Mouse (Mus musculus): Measurements from ENCODE around the gene Pip5k1b. TPM values are rescaled to one million over a fixed set of nuclear protein-coding genes. Genes with fewer than 3 reads are reported as not detected.

The Pip5k1b gene
- polyA plus RNA-seq (2015; fragmentation: Nextera tagmentation; extraction: Ambion mirVana): 8.3 and 10.2 TPM in 2 replicates

DNA sequence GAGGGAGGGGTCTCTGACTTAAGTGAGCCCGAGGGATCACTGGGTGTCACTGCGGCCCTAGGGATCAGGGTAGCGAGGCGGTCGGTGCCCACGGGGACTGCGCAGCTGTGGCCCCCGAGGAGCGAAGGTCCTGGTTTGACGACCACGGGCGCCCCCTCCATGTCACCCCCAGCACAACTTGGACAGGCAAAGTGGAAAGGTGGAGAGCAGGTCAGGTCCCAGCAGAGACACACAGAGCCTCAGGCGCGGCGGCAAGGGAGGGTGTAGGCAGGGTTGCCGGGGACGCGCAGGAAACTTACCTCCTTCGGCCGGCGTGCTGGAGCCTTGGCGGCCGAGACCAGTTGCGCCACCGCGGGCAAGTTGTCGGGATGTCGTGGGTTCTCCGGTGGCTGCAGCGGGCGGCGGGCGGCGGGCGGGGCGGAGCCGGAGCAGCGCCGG is at the start of gene Pip5k1b:
TSS of gene Pip5k1b (minus strand) at position 407 of the 438 bp plus-strand sequence.

DNA sequence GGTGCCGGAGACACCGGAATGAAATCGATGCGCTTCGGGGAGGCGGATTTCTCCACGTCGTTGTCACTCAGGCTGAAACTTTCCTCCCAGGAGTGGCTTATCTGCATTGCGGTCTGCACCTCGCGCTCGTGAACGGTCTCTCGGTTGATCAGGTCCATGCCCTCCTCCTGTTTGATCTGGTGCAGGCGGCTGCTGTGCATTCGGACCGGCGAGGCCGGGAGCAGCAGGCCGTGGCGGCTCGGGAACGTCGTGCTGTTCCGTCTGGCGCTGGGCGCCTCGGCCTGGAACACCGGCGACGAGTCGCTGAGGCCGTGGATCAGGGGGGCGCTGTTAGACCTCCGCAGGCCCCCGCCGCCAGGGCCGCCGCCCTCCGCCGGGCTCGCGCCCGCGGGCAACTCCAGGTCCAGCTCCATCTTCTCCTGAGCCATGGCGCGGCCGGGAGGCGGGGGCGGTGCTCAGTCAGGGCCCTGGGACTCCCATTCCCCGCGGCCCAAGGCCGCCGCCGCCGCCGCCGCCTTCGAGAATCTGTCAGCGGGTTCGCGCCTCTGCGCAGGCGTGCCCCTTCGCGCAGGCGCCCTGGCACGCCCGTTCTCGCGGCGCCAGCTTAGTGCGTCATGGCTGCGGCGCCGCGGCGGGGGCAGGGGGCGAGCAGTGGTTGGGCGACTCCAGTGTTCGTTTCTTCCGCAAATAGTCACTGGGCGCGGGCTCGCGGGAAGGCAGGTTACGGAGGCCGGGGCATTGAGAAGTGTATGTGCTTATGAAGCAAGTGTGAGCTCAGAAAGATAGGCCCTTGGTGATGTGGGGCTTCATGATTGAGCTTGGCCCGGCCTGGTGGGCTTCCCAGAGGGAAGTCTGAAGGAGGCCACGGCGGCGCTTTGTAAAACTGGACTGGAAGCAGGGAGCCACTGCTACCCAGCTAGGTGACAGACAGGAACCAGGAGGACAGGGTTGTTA is 78.5 kb downstream of the Pip5k1b start, which contains the start of gene Fam122a:
TSS of gene Fam122a (minus strand) at position 428 of the 954 bp plus-strand sequence.

DNA sequence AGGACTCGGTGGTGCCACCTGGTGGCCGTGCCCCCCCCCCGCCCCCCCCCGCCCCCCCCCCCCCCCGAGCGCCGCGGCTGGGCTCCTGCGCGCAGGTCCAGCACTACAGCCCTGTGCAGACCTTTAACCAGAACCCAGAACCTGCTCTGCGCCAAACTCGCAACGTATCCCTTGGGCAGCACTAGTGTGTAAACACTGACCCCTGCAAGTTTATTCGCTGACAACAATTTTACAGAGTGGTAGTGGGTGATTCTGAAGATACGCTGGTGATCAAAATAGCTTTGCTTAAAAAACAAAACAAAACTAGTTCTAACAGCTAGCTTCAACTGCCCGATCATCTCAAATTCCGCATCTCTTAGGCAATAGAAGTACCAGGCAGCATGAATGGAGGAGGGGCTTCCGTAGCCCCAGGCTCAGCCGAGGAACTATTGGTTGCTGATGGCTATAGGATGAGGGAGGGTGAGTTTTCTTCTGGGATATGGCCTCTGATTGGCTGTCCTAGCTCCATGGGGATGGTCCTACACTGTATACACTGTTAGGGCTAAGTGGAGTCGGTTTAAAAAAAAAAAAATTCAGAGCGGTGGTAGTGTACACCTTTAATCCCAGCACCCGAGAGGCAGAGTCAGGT is 275.0 kb downstream of the Pip5k1b start, which contains the start of gene Fxn:
TSS of gene Fxn (minus strand) at position 5 of the 628 bp plus-strand sequence.

Other genes starting within 250 kb of the Pip5k1b start
- gene Fam122a, start 78.5 kb downstream of the Pip5k1b start, polyA plus RNA-seq (2015; fragmentation: Nextera tagmentation; extraction: Ambion mirVana): 42.6 and 43.6 TPM in 2 replicates
- 0.16 and 0.32 TPM in 2 replicates for gene Tmem252, start 118.1 kb upstream of the Pip5k1b start, polyA plus RNA-seq (2015; fragmentation: Nextera tagmentation; extraction: Ambion mirVana)